Mouse (Mus musculus): ENCODE measurements at regions not wholly inside any gene's neighbourhood (a gene's known extent, or its start where the extent isn't known, plus 50 kb on each side); places are given as distances from the start of the nearest gene placed in this dataset.

DNA sequence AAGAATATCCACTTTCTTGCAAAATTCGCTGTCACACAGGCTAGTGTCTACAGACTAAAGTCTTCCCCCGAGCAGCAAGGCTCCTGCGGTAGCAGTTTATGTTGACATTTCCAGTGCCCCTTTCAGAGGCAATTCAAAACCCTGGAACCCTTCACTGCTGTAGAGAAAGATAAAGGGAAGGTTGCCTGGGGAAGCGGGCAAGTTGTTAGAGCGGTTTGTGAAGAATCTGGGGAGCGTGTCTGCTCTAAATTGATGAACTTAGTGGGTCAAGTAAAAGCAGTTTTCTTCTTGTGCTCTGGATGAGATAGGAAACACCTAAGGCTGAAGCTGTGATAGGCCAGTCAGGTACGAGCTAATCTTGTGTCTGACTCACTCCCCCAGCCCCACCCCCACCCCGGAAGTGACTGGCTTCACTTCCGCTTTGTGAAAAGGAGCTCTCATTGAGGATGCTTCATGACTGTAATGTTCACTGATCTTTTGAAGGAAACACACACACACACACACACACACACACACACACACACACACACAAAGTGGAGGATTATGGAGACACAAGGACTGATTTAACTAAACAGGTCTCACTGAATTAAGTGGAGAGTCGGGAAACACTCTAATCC is 626.6 kb upstream of the Sox9 start:
- TF ChIP-seq EP300 (IDR thresholded peaks at IDR 0.05; ENCODE audit: low read depth in 1 of 2, low read length in 2 of 2), result no peak
- no peak for TF ChIP-seq NELFE (IDR thresholded peaks at IDR 0.05; ENCODE audit: low read depth, low read length)
- TF ChIP-seq CTCF (IDR thresholded peaks at IDR 0.05 in 2 of 3, conservative IDR thresholded peaks at IDR 0.05 in 1 of 3; ENCODE audit: control insufficient read depth in 1 of 3, insufficient read depth in 1 of 3, low read depth in 2 of 3, low read length in 3 of 3, poor library complexity in 1 of 3, severe bottlenecking in 1 of 3), result no peak
- no peak for TF ChIP-seq GABPA (IDR thresholded peaks at IDR 0.05; ENCODE audit: low read depth, low read length)
- no peak for TF ChIP-seq POLR2A (IDR thresholded peaks at IDR 0.05; ENCODE audit: control insufficient read depth in 1 of 2, insufficient read depth in 1 of 2, low read depth in 1 of 2, low read length in 2 of 2, poor library complexity in 1 of 2)
- TF ChIP-seq USF1 (IDR thresholded peaks at IDR 0.05; ENCODE audit: low read depth, low read length), result no peak
- TF ChIP-seq ZC3H11A (IDR thresholded peaks at IDR 0.05; ENCODE audit: low read depth, low read length), result no peak
- TF ChIP-seq CHD2 (IDR thresholded peaks at IDR 0.05; ENCODE audit: low read length), result no peak
- no peak for TF ChIP-seq ETS1 (IDR thresholded peaks at IDR 0.05; ENCODE audit: low read depth, low read length)
- no peak for TF ChIP-seq HCFC1 (IDR thresholded peaks at IDR 0.05; ENCODE audit: low read depth, low read length)
- no peak for TF ChIP-seq MAFK (IDR thresholded peaks at IDR 0.05; ENCODE audit: borderline replicate concordance, low read depth, low read length)
- no peak for TF ChIP-seq GATA1 (IDR thresholded peaks at IDR 0.05; ENCODE audit: low read depth, low read length)
- no peak for TF ChIP-seq ZMIZ1 (IDR thresholded peaks at IDR 0.05; ENCODE audit: low read depth, low read length)
